Mouse (Mus musculus): ENCODE results near the gene Foxn2.

DNA sequence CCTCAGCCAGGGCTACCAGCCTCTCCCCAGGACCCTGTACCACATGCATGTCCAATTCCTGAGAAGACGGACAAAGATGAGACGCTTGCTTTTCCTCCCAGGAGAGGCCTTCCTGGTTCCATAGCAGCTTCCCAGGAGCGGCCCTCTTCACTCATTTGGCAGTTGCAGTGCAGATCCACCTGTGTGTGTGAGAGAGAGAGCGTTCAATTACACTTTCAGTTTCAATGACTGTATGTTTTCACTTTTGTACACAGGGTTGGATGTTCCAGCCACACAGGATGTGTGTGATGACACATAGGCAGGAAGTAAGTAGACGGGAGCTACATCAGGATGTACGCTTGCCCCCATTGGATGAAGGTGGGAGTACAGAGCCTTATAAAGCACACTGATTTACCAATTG lies 37.2 kb upstream of the Foxn2 start:
- TF ChIP-seq POLR2A (IDR thresholded peaks at IDR 0.05; ENCODE audit: control insufficient read depth, low read depth, low read length): no peak
- TF ChIP-seq CTCF (IDR thresholded peaks at IDR 0.05; ENCODE audit: control insufficient read depth, insufficient read depth, insufficient replicate concordance, low read depth, low read length): no peak
